Mouse (Mus musculus) adrenal gland, adult 8-10 months (tissue): ENCODE measurements around the gene Mdc1. TPM values are rescaled to one million over a fixed set of nuclear protein-coding genes. Genes with fewer than 3 reads are reported as not detected.

Source experiments
- DNase-seq: peaks from one replicate; pipeline ENCODE4 v3.0.0; 2022
- total RNA-seq, 4 experiments: library from RNA; stranded (reverse); gene quantifications; 2 replicates each; pipeline ENCODE4 v1.2.4; 2022

Gene Mdc1
- 10 to 100 TPM; 20.9 to 28.2 (median 24.1) TPM for total RNA-seq

GRCm38 (mm10) chr17:35841076-35841950, at the start of gene Mdc1:
Mdc1 (plus strand) TSS chr17:35841515.
- DNase-seq = peak; percentile 100

- no peak for DNase-seq
Measured at GRCm38 (mm10) chr17:35792837-35793236, 48.5 kb upstream of the Mdc1 start.

- no peak for DNase-seq
Measured at GRCm38 (mm10) chr17:35795099-35795498, 46.2 kb upstream of the Mdc1 start.

- DNase-seq = no peak
Measured at GRCm38 (mm10) chr17:35795656-35796055, 45.7 kb upstream of the Mdc1 start.

- DNase-seq = no peak
Measured at GRCm38 (mm10) chr17:35796835-35797234, 44.5 kb upstream of the Mdc1 start.

- no peak for DNase-seq
Measured at GRCm38 (mm10) chr17:35800905-35801304, 40.4 kb upstream of the Mdc1 start.

- no peak for DNase-seq
Measured at GRCm38 (mm10) chr17:35803020-35803419, 38.3 kb upstream of the Mdc1 start.

GRCm38 (mm10) chr17:35803858-35804399, 37.4 kb upstream of the Mdc1 start:
- DNase-seq = no peak

GRCm38 (mm10) chr17:35808073-35808472, 33.2 kb upstream of the Mdc1 start:
- peak; percentile 86 for DNase-seq

- DNase-seq = no peak
Measured at GRCm38 (mm10) chr17:35809395-35809794, 31.9 kb upstream of the Mdc1 start.

GRCm38 (mm10) chr17:35810900-35811648, 30.2 kb upstream of the Mdc1 start:
- no peak for DNase-seq

- no peak for DNase-seq
Measured at GRCm38 (mm10) chr17:35812307-35812706, 29.0 kb upstream of the Mdc1 start.

GRCm38 (mm10) chr17:35812736-35813135, 28.6 kb upstream of the Mdc1 start:
- DNase-seq = no peak

GRCm38 (mm10) chr17:35813245-35813647, 28.1 kb upstream of the Mdc1 start:
- peak; percentile 95 for DNase-seq

GRCm38 (mm10) chr17:35813653-35814052, 27.7 kb upstream of the Mdc1 start:
- DNase-seq = no peak

- DNase-seq = no peak
Measured at GRCm38 (mm10) chr17:35814678-35815077, 26.6 kb upstream of the Mdc1 start.

GRCm38 (mm10) chr17:35815836-35816235, 25.5 kb upstream of the Mdc1 start:
- no peak for DNase-seq

GRCm38 (mm10) chr17:35816686-35817085, 24.6 kb upstream of the Mdc1 start:
- DNase-seq = no peak

GRCm38 (mm10) chr17:35817226-35817625, 24.1 kb upstream of the Mdc1 start:
- DNase-seq = no peak

GRCm38 (mm10) chr17:35820111-35820510, 21.2 kb upstream of the Mdc1 start:
- DNase-seq = no peak

- DNase-seq = peak; percentile 87
Measured at GRCm38 (mm10) chr17:35821439-35822430, 19.6 kb upstream of the Mdc1 start, which contains the start of gene Ier3. Ier3 (plus strand) TSS chr17:35821684.

- no peak for DNase-seq
Measured at GRCm38 (mm10) chr17:35822564-35822963, 18.8 kb upstream of the Mdc1 start.
